Mouse (Mus musculus): ENCODE results near the gene Cox16. TPM values are rescaled to one million over a fixed set of nuclear protein-coding genes. Genes with fewer than 3 reads are reported as not detected.
A peak's percentile ranks its signal among the peaks of the same experiment; 100 is the strongest.
"Not testable (repeated sequence)": the region's sequence is repeated elsewhere in the genome, so short reads cannot be mapped to it uniquely, and the experiment has no call there.

Gene Cox16
- 122 and 135 TPM in 2 replicates for polyA plus RNA-seq (2015; fragmentation: Nextera tagmentation; extraction: Ambion mirVana)

- Histone ChIP-seq H3K27ac (ENCODE audit: low read length) (peak within 1 kb of the TSS; percentile 97), H3K4me1 (replicated peaks; ENCODE audit: control insufficient read depth, insufficient read depth, low read length) (peaks cover 2% of the 10 kb centered on the region), H3K4me3 (ENCODE audit: low read length) (peak within 1 kb of the TSS; percentile 88), H3K9ac (ENCODE audit: low read length) (peak within 1 kb of the TSS; percentile 93), H3K36me3 (ENCODE audit: control insufficient read depth, insufficient read depth, low read length) (no peaks in the 10 kb centered on the region), H3K9me3 (ENCODE audit: control insufficient read depth, low read length) (no peaks in the 10 kb centered on the region), H3K27me3 (ENCODE audit: control insufficient read depth, insufficient read depth, low read depth, low read length) (no peaks in the 10 kb centered on the region), H3K4me2 (ENCODE audit: low read depth, low read length) (peak within 1 kb of the TSS; percentile 73)
- ATAC-seq (ENCODE audit: low read depth), result peak; percentile 98
- under 1% methylated on average over 31 of the region's 31 CpGs for WGBS
These were observed at the start of gene Cox16 for GRCm38 (mm10) chr12:81484727-81485191. Gene Cox16 (minus strand): TSS chr12:81485127.

GRCm38 (mm10) chr12:81533029-81533419 is 48.1 kb upstream of the Cox16 start:
- peak overlapping the region; percentile 90 for H3K9ac ChIP-seq (ENCODE audit: low read length)
- peak overlapping the region; percentile 66 for H3K4me2 ChIP-seq (ENCODE audit: low read depth, low read length)
- 30% methylated on average over 4 of the region's 4 CpGs for WGBS
- H3K27me3 ChIP-seq (ENCODE audit: control insufficient read depth, insufficient read depth, low read depth, low read length), result no peaks in the 10 kb centered on the region
- no peaks in the 10 kb centered on the region for H3K36me3 ChIP-seq (ENCODE audit: control insufficient read depth, insufficient read depth, low read length)
- peak overlapping the region; percentile 93 for H3K4me3 ChIP-seq (ENCODE audit: low read length)
- no peaks in the 10 kb centered on the region; the same call in 1 of the 2 replicates for H3K4me1 ChIP-seq (replicated peaks; ENCODE audit: control insufficient read depth, insufficient read depth, low read length)
- no peak for ATAC-seq (ENCODE audit: low read depth)
- H3K27ac ChIP-seq (ENCODE audit: low read length), result no peak overlapping the region
- H3K9me3 ChIP-seq (ENCODE audit: control insufficient read depth, low read length), result no peaks in the 10 kb centered on the region

- peak within 1 kb of the TSS; percentile 66 for H3K27ac ChIP-seq (ENCODE audit: low read length)
- H3K4me3 ChIP-seq (ENCODE audit: low read length), result peak within 1 kb of the TSS; percentile 93
- no peaks in the 10 kb centered on the region for H3K9me3 ChIP-seq (ENCODE audit: control insufficient read depth, low read length)
- H3K36me3 ChIP-seq (ENCODE audit: control insufficient read depth, insufficient read depth, low read length), result no peaks in the 10 kb centered on the region
- peak within 1 kb of the TSS; percentile 90 for H3K9ac ChIP-seq (ENCODE audit: low read length)
- H3K4me1 ChIP-seq (replicated peaks; ENCODE audit: control insufficient read depth, insufficient read depth, low read length), result no peaks in the 10 kb centered on the region; the same call in 1 of the 2 replicates
- H3K27me3 ChIP-seq (ENCODE audit: control insufficient read depth, insufficient read depth, low read depth, low read length), result no peaks in the 10 kb centered on the region
- under 1% methylated on average over 45 of the region's 46 CpGs for WGBS
- peak; percentile 97 for ATAC-seq (ENCODE audit: low read depth)
- peak within 1 kb of the TSS; percentile 66 for H3K4me2 ChIP-seq (ENCODE audit: low read depth, low read length)
These were observed 47.5 kb upstream of the Cox16 start, which contains the start of the genes Gm20498 and Synj2bp for GRCm38 (mm10) chr12:81532316-81533028. Gene Gm20498 (minus strand): TSS chr12:81532905. Gene Synj2bp (minus strand): TSS chr12:81532911.

DNA sequence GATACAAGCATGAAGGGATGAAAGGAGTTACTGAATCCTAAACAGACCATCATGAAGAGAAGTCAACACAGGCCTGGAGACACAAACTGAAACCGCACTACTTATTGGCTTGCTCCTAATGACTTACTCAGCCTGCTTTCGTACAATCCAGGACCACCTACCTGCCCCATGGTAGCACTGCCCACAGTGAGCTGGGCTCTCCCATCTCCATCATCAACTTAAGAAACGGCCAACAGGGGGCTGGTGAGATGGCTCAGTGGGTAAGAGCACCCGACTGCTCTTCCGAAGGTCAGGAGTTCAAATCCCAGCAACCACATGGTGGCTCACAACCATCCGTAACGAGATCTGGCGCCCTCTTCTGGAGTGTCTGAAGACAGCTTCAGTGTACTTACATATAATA is 45.7 kb upstream of the Cox16 start:
- 81% methylated on average over 5 of the region's 8 CpGs for WGBS

GRCm38 (mm10) chr12:81496906-81497305 is 12.0 kb upstream of the Cox16 start:
- H3K9ac ChIP-seq (ENCODE audit: low read length); H3K4me3 ChIP-seq (ENCODE audit: low read length); H3K4me2 ChIP-seq (ENCODE audit: low read depth, low read length); ATAC-seq (ENCODE audit: low read depth); H3K4me1 ChIP-seq (replicated peaks; ENCODE audit: control insufficient read depth, insufficient read depth, low read length); H3K36me3 ChIP-seq (ENCODE audit: control insufficient read depth, insufficient read depth, low read length); H3K27ac ChIP-seq (ENCODE audit: low read length); H3K9me3 ChIP-seq (ENCODE audit: control insufficient read depth, low read length); H3K27me3 ChIP-seq (ENCODE audit: control insufficient read depth, insufficient read depth, low read depth, low read length): not testable (repeated sequence)
- WGBS, result 97% methylated on average over 9 of the region's 9 CpGs

More for the DNA sequence above, 45.7 kb upstream of the Cox16 start:
- not testable (repeated sequence) for H3K4me2 ChIP-seq (ENCODE audit: low read depth, low read length); H3K9ac ChIP-seq (ENCODE audit: low read length); H3K4me3 ChIP-seq (ENCODE audit: low read length); ATAC-seq (ENCODE audit: low read depth); H3K27me3 ChIP-seq (ENCODE audit: control insufficient read depth, insufficient read depth, low read depth, low read length); H3K27ac ChIP-seq (ENCODE audit: low read length); H3K4me1 ChIP-seq (replicated peaks; ENCODE audit: control insufficient read depth, insufficient read depth, low read length); H3K9me3 ChIP-seq (ENCODE audit: control insufficient read depth, low read length); H3K36me3 ChIP-seq (ENCODE audit: control insufficient read depth, insufficient read depth, low read length)

DNA sequence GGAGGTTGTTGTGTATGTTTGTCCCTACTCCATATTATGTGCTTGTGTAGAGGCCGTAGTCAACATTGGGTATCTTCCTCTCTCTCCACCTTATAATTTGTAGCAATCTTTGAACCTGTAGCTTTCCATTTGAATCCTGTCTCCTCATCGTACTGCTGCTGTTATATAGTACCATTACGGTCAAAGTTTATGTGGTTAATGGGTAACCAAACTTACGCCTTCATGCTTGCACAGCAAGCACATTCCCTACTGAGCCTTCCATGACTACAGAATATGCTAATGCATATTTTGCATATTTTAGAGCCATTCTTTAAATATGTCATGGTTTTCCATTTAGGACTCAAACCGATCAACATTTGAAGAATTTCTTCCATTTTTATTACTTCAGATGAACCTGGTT is 5.6 kb upstream of the Cox16 start:
- 91% methylated on average over 5 of the region's 5 CpGs for WGBS
- ATAC-seq (ENCODE audit: low read depth), result no peak
- Histone ChIP-seq H3K27ac (ENCODE audit: low read length) (no peak overlapping the region), H3K4me2 (ENCODE audit: low read depth, low read length) (no peak overlapping the region), H3K36me3 (ENCODE audit: control insufficient read depth, insufficient read depth, low read length) (no peaks in the 10 kb centered on the region), H3K4me3 (ENCODE audit: low read length) (no peak overlapping the region), H3K9me3 (ENCODE audit: control insufficient read depth, low read length) (no peaks in the 10 kb centered on the region), H3K4me1 (replicated peaks; ENCODE audit: control insufficient read depth, insufficient read depth, low read length) (no peaks in the 10 kb centered on the region), H3K27me3 (ENCODE audit: control insufficient read depth, insufficient read depth, low read depth, low read length) (no peaks in the 10 kb centered on the region), H3K9ac (ENCODE audit: low read length) (no peak overlapping the region)

- peaks cover 2% of the 10 kb centered on the region for H3K4me1 ChIP-seq (replicated peaks; ENCODE audit: control insufficient read depth, insufficient read depth, low read length)
- ATAC-seq (ENCODE audit: low read depth), result peak; percentile 36; the same call in 1 of the 2 replicates
- peak overlapping the region; percentile 93 for H3K9ac ChIP-seq (ENCODE audit: low read length)
- WGBS, result 42% methylated on average over 6 of the region's 6 CpGs
- H3K4me2 ChIP-seq (ENCODE audit: low read depth, low read length), result peak overlapping the region; percentile 73
- H3K27me3 ChIP-seq (ENCODE audit: control insufficient read depth, insufficient read depth, low read depth, low read length), result no peaks in the 10 kb centered on the region
- no peaks in the 10 kb centered on the region for H3K36me3 ChIP-seq (ENCODE audit: control insufficient read depth, insufficient read depth, low read length)
- H3K9me3 ChIP-seq (ENCODE audit: control insufficient read depth, low read length), result no peaks in the 10 kb centered on the region
- peak overlapping the region; percentile 88 for H3K4me3 ChIP-seq (ENCODE audit: low read length)
- H3K27ac ChIP-seq (ENCODE audit: low read length), result peak overlapping the region; percentile 97
These were observed 384 bp upstream of the Cox16 start for GRCm38 (mm10) chr12:81485311-81485710.

GRCm38 (mm10) chr12:81484212-81484611 is 715 bp downstream of the Cox16 start:
- Histone ChIP-seq H3K36me3 (ENCODE audit: control insufficient read depth, insufficient read depth, low read length) (no peaks in the 10 kb centered on the region), H3K4me2 (ENCODE audit: low read depth, low read length) (peak overlapping the region; percentile 73), H3K9me3 (ENCODE audit: control insufficient read depth, low read length) (no peaks in the 10 kb centered on the region), H3K27ac (ENCODE audit: low read length) (peak overlapping the region; percentile 97), H3K4me1 (replicated peaks; ENCODE audit: control insufficient read depth, insufficient read depth, low read length) (peaks cover 2% of the 10 kb centered on the region), H3K9ac (ENCODE audit: low read length) (peak overlapping the region; percentile 93), H3K4me3 (ENCODE audit: low read length) (peak overlapping the region; percentile 88), H3K27me3 (ENCODE audit: control insufficient read depth, insufficient read depth, low read depth, low read length) (no peaks in the 10 kb centered on the region)
- under 1% methylated on average over 7 of the region's 7 CpGs for WGBS
- ATAC-seq (ENCODE audit: low read depth), result no peak

DNA sequence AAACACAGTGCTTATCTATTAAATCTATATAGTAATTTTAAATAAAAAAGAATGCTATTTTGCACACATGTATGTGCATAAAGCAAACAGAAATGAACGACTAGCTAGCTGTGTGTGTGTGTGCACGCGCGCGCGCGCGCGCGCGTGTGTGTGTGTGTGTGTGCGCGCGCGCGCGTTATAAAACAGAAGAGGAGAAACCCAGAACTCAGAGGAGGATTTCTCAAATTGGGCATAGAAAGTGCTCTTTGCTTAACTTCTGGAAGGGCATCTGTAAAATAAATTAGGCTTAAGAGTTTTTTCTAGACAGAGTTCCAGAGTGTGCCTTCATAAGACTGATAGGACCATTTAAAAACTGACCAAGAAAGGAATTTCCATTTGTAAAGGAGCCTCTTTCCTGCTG is 1.3 kb downstream of the Cox16 start:
- Histone ChIP-seq H3K4me3 (ENCODE audit: low read length) (peak overlapping the region; percentile 88), H3K4me1 (replicated peaks; ENCODE audit: control insufficient read depth, insufficient read depth, low read length) (peaks cover 2% of the 10 kb centered on the region), H3K27me3 (ENCODE audit: control insufficient read depth, insufficient read depth, low read depth, low read length) (no peaks in the 10 kb centered on the region), H3K36me3 (ENCODE audit: control insufficient read depth, insufficient read depth, low read length) (no peaks in the 10 kb centered on the region), H3K27ac (ENCODE audit: low read length) (no peak overlapping the region), H3K9ac (ENCODE audit: low read length) (peak overlapping the region; percentile 55), H3K9me3 (ENCODE audit: control insufficient read depth, low read length) (no peaks in the 10 kb centered on the region), H3K4me2 (ENCODE audit: low read depth, low read length) (peak overlapping the region; percentile 73)
- WGBS, result 20% methylated on average over 17 of the region's 17 CpGs
- no peak for ATAC-seq (ENCODE audit: low read depth)

Data from lung, embryonic 16.5 days (tissue).